Mouse (Mus musculus) intestine, postnatal 0 days (tissue): Measurements from ENCODE around the gene Oxa1l. TPM values are rescaled to one million over a fixed set of nuclear protein-coding genes. Genes with fewer than 3 reads are reported as not detected.

Experiments used
- ATAC-seq: fragments of 200-750 bp; cut with Nextera tagmentation; 2 replicates; pipeline ENCODE4 v1.8.0; 2017; ENCODE audit warnings: mild to moderate bottlenecking, moderate TSS enrichment, moderate library complexity
- H3K27ac ChIP-seq: fragments of 300-500 bp; sonication (generic); 2 replicates; pipeline ENCODE4 v1.5.1; 2014; ENCODE audit warnings: mild to moderate bottlenecking, low read depth, low read length, moderate library complexity
- H3K27me3 ChIP-seq: fragments of 300-500 bp; sonication (generic); replicated peaks from 2 replicates; pipeline ENCODE4 v1.6.1; 2014; ENCODE audit warnings: low read length, mixed read lengths; ENCODE audit not compliant: control insufficient read depth, insufficient read depth
- H3K36me3 ChIP-seq: fragments of 300-500 bp; sonication (generic); 2 replicates; pipeline ENCODE4 v1.6.1; 2014; ENCODE audit warnings: mild to moderate bottlenecking, moderate library complexity; ENCODE audit not compliant: control insufficient read depth, insufficient read depth
- H3K4me1 ChIP-seq: fragments of 300-500 bp; sonication (generic); replicated peaks from 2 replicates; pipeline ENCODE4 v1.6.1; 2014; ENCODE audit warnings: antibody characterized with exemption, low read length, mixed read lengths; ENCODE audit not compliant: control insufficient read depth, insufficient read depth
- H3K4me2 ChIP-seq: fragments of 300-500 bp; sonication (generic); replicated peaks from 2 replicates; pipeline ENCODE4 v1.6.1; 2014; ENCODE audit warnings: low read depth, mild to moderate bottlenecking, moderate library complexity
- H3K4me3 ChIP-seq: fragments of 300-500 bp; sonication (generic); 2 replicates; pipeline ENCODE4 v1.5.1; 2014; ENCODE audit warnings: low read depth, low read length
- H3K9ac ChIP-seq: fragments of 300-500 bp; sonication (generic); 2 replicates; pipeline ENCODE4 v1.6.1; 2014; ENCODE audit warnings: mild to moderate bottlenecking, low read depth, low read length
- H3K9me3 ChIP-seq: fragments of 300-500 bp; sonication (generic); 2 replicates; pipeline ENCODE4 v1.6.1; 2016; ENCODE audit warnings: mixed run types; ENCODE audit not compliant: control insufficient read depth
- CTCF ChIP-seq: sonication (generic); IDR thresholded peaks from 2 replicates; pipeline ENCODE4 v1.5.1; 2016; ENCODE audit warnings: low read depth, mild to moderate bottlenecking, control low read depth, antibody characterized with exemption, moderate library complexity
- WGBS: fragments of 180-500 bp; shearing (Covaris S2); extraction: QIAGEN DNeasy Blood & Tissue Kit; methylation state at CpG from one replicate; pipeline ENCODE4 v1.1.7; 2014; 5-methylcytosine and 5-hydroxymethylcytosine counted together
- polyA plus RNA-seq: library from polyadenylated mRNA; unstranded; fragments of >200 nt; fragmentation: Nextera tagmentation; extraction: Ambion mirVana; gene quantifications from 2 replicates; pipeline ENCODE4 v1.2.1, GENCODE M21; 2015

The Oxa1l gene
- polyA plus RNA-seq, 1 experiment from 2014 or later, result 35.5 TPM

DNA sequence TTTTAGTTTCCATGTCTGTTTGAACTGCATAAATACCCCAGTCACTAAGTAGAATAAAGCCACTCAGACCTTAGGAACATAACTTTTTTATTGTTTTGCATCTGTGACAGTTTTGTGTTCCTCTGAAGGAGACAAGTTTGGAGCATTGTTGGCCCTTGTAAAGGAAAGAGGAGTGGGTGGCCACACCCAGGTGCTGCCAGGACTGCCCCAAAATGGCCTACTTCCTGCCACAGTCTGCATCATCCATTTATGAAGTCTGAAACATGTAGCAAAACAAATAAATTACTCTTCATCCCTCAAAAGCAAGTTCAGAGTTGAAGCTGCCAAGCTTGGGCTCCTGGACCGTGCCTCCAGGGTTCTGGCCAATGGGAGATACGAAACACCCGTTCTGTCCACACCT lies 8.7 kb downstream of the Oxa1l start:
- WGBS, result 96% methylated on average over 3 of the region's 3 CpGs
- Histone ChIP-seq H3K4me2 (no peak overlapping the region), H3K9me3 (no peaks in the 10 kb centered on the region), H3K27me3 (no peaks in the 10 kb centered on the region), H3K4me3 (no peak overlapping the region), H3K4me1 (no peaks in the 10 kb centered on the region), H3K36me3 (peaks cover 66% of the 10 kb centered on the region), H3K27ac (no peak overlapping the region), H3K9ac (no peak overlapping the region)
- no peak for ATAC-seq
- no peak for TF ChIP-seq CTCF

- WGBS, result 95% methylated on average over 6 of the region's 6 CpGs
- ATAC-seq, result no peak
- Histone ChIP-seq H3K4me2 (no peak overlapping the region), H3K9me3 (no peaks in the 10 kb centered on the region), H3K4me3 (no peak overlapping the region), H3K36me3 (peaks cover 66% of the 10 kb centered on the region), H3K27me3 (no peaks in the 10 kb centered on the region), H3K9ac (no peak overlapping the region), H3K4me1 (no peaks in the 10 kb centered on the region), H3K27ac (no peak overlapping the region)
- TF ChIP-seq CTCF, result no peak
Measured at GRCm38 (mm10) chr14:54370595-54370994, 10.0 kb downstream of the Oxa1l start.

DNA sequence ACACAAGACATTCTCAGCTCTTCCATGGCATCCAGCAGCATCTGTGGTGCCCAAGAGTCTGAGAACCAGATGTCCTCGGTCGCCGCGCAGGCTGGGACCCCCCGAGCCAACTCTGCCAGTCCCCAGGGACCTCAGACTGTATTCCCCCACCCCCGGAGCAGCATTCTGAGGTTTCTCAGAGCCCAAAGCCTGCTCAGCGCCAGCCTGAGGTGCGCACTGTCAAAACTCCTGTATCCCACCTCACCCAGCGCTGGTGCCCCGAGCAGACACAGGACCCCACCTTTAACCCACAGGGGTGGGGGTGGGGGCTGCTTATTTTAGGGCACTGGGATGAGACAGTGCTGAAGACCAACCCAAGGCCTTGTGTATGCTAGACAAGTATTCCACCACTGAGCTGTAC lies 10.8 kb downstream of the Oxa1l start:
- H3K4me2 ChIP-seq, result no peak overlapping the region
- no peak overlapping the region for H3K9ac ChIP-seq
- H3K4me3 ChIP-seq, result no peak overlapping the region
- 97% methylated on average over 10 of the region's 10 CpGs for WGBS
- no peak for ATAC-seq
- no peaks in the 10 kb centered on the region for H3K4me1 ChIP-seq
- no peaks in the 10 kb centered on the region for H3K27me3 ChIP-seq
- no peak overlapping the region for H3K27ac ChIP-seq
- TF ChIP-seq CTCF, result no peak
- H3K36me3 ChIP-seq, result peaks cover 64% of the 10 kb centered on the region
- H3K9me3 ChIP-seq, result no peaks in the 10 kb centered on the region

- Histone ChIP-seq H3K9ac (no peak overlapping the region), H3K27me3 (no peaks in the 10 kb centered on the region), H3K4me1 (no peaks in the 10 kb centered on the region), H3K36me3 (peaks cover 52% of the 10 kb centered on the region), H3K27ac (0 out of 2 replicates have a peak overlapping the region, but pooled peaks have one; percentile 46), H3K4me3 (no peak overlapping the region), H3K9me3 (no peaks in the 10 kb centered on the region), H3K4me2 (no peak overlapping the region)
- ATAC-seq, result peak; percentile 48; the same call in 1 of the 2 replicates
- WGBS, result 54% methylated on average over 9 of the region's 9 CpGs
- no peak for TF ChIP-seq CTCF
Measured at GRCm38 (mm10) chr14:54372923-54373322, 12.3 kb downstream of the Oxa1l start.

GRCm38 (mm10) chr14:54375916-54376315 lies 15.3 kb downstream of the Oxa1l start:
- peaks cover 27% of the 10 kb centered on the region for H3K36me3 ChIP-seq
- no peaks in the 10 kb centered on the region for H3K9me3 ChIP-seq
- peak; percentile 78 for TF ChIP-seq CTCF
- no peak for ATAC-seq
- H3K4me3 ChIP-seq, result no peak overlapping the region
- 0 out of 2 replicates have a peak, but pooled peaks cover 3% of the 10 kb centered on the region for H3K4me1 ChIP-seq
- 77% methylated on average over 3 of the region's 3 CpGs for WGBS
- H3K27ac ChIP-seq, result no peak overlapping the region
- H3K9ac ChIP-seq, result no peak overlapping the region
- H3K4me2 ChIP-seq, result no peak overlapping the region
- no peaks in the 10 kb centered on the region for H3K27me3 ChIP-seq

DNA sequence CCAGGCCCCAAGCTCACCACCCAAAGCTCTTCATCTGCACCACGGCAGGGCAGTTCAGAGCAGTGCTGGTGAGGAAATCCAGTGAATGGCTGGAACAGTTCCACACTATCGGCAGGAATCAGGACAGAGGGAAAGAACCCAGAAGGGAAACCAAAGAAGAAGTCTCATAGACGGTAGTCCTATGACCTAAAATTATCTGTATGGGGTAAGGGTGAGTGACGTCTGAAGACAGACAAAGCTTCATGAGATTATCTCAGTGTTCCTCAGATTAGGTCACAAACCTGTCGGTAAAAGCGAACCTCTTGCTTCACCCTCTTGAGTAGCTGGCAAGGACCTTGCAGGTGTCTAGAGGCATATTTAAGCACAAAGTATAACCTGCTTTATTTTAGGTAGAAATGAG lies 16.5 kb downstream of the Oxa1l start:
- Histone ChIP-seq H3K4me2 (no peak overlapping the region), H3K9me3 (no peaks in the 10 kb centered on the region), H3K36me3 (peaks cover 18% of the 10 kb centered on the region), H3K27me3 (no peaks in the 10 kb centered on the region), H3K27ac (no peak overlapping the region), H3K4me1 (0 out of 2 replicates have a peak, but pooled peaks cover 3% of the 10 kb centered on the region), H3K9ac (no peak overlapping the region), H3K4me3 (no peak overlapping the region)
- WGBS, result 78% methylated on average over 6 of the region's 6 CpGs
- no peak for TF ChIP-seq CTCF
- ATAC-seq, result no peak

GRCm38 (mm10) chr14:54379571-54379970 lies 18.9 kb downstream of the Oxa1l start:
- Histone ChIP-seq H3K9me3 (no peaks in the 10 kb centered on the region), H3K9ac (no peak overlapping the region), H3K27ac (0 out of 2 replicates have a peak overlapping the region, but pooled peaks have one; percentile 54), H3K4me3 (no peak overlapping the region), H3K4me2 (no peak overlapping the region), H3K27me3 (no peaks in the 10 kb centered on the region), H3K36me3 (peaks cover 6% of the 10 kb centered on the region; the same call in 1 of the 2 replicates), H3K4me1 (peaks cover 13% of the 10 kb centered on the region; the same call in 1 of the 2 replicates)
- no peak for TF ChIP-seq CTCF
- ATAC-seq, result no peak
- 23% methylated on average over 13 of the region's 13 CpGs for WGBS
